8 mouse cellular contexts compared by ENCODE assay signal in genomic region chr11:20249296-20250110, GRCm38 (mm10). TPM values are rescaled to one million over a fixed set of nuclear protein-coding genes. Genes with fewer than 3 reads are reported as not detected.
DNase-seq lines count a peak whose midpoint lies in the region; ATAC-seq and TF ChIP-seq lines count a peak whose summit lies in the region.

TSS of gene Cep68 (minus strand) at chr11:20249429.

- peak; percentile 97 for DNase-seq in CH12.LX (ENCODE audit: extremely low read depth)
- peak; percentile 88 for DNase-seq in c-Kit-positive CD71-positive TER-119-negative erythroid progenitor cells, embryonic 14.5 days (ENCODE audit: low read depth)
- peak; percentile 95 for DNase-seq in forebrain, embryonic 11.5 days (ENCODE audit: low spot score)
- peak; percentile 97 to 98 for DNase-seq in kidney, postnatal 36 days
- peak; percentile 95 for DNase-seq in telencephalon, adult 2 months (ENCODE audit: low read depth, low spot score)

- peaks cover 18 to 46% of the 10 kb centered on the region in 2 experiments for H3K4me1 ChIP-seq in CH12.LX (ENCODE audit: control insufficient read depth in 1 of 2, insufficient read depth in 2 of 2)
- peaks cover 11% of the 10 kb centered on the region for H3K4me1 ChIP-seq in forebrain, embryonic 11.5 days (replicated peaks; ENCODE audit: control insufficient read depth, insufficient read depth, low read length)
- peaks cover 31% of the 10 kb centered on the region for H3K4me1 ChIP-seq in heart, embryonic 16.5 days (ENCODE audit: control insufficient read depth, insufficient read depth, low read length)
- H3K4me1 ChIP-seq in liver, embryonic 15.5 days (replicated peaks), result peaks cover 54% of the 10 kb centered on the region
- peaks cover 28% of the 10 kb centered on the region for H3K4me1 ChIP-seq in neural tube, embryonic 12.5 days

- in situ Hi-C loops in CH12.LX (cut with MboI; ENCODE audit: low pct_ligation_motif_present, low pct_unique_long_range_greater_than_20kb, low sequenced_read_pairs), result no loop called here

- peak within 1 kb of the TSS; percentile 74 to 96 (median 83) for H3K4me3 ChIP-seq in CH12.LX (replicated peaks in 1 of 3; ENCODE audit: low read depth in 2 of 3, low read length in 2 of 3, poor library complexity in 1 of 3)
- H3K4me3 ChIP-seq in forebrain, embryonic 11.5 days (ENCODE audit: low read depth, low read length), result peak within 1 kb of the TSS; percentile 90
- H3K4me3 ChIP-seq in heart, embryonic 16.5 days (ENCODE audit: low read length), result peak within 1 kb of the TSS; percentile 64
- peak within 1 kb of the TSS; percentile 82 for H3K4me3 ChIP-seq in liver, embryonic 15.5 days (replicated peaks)
- H3K4me3 ChIP-seq in neural tube, embryonic 12.5 days, result peak within 1 kb of the TSS; percentile 85

- peaks cover 10 to 26% of the 10 kb centered on the region in 2 experiments for H3K36me3 ChIP-seq in CH12.LX (replicated peaks in 1 of 2; ENCODE audit: control insufficient read depth in 1 of 2, insufficient read depth in 1 of 2, low read length in 1 of 2)
- no peaks in the 10 kb centered on the region for H3K36me3 ChIP-seq in forebrain, embryonic 11.5 days (ENCODE audit: control insufficient read depth, insufficient read depth, low read length)
- H3K36me3 ChIP-seq in heart, embryonic 16.5 days (ENCODE audit: control insufficient read depth, insufficient read depth), result no peaks in the 10 kb centered on the region
- H3K36me3 ChIP-seq in liver, embryonic 15.5 days (replicated peaks), result 0 out of 2 replicates have a peak, but pooled peaks cover 2% of the 10 kb centered on the region
- H3K36me3 ChIP-seq in neural tube, embryonic 12.5 days, result peaks cover 4% of the 10 kb centered on the region

- peak; percentile 99 for ATAC-seq in forebrain, embryonic 11.5 days (replicated peaks; ENCODE audit: low FRiP score)
- ATAC-seq in heart, embryonic 16.5 days (replicated peaks; ENCODE audit: extremely low read depth, insufficient read depth, low FRiP score), result peak; percentile 98
- ATAC-seq in liver, embryonic 15.5 days (ENCODE audit: insufficient read depth), result peak; percentile 98
- peak; percentile 99 for ATAC-seq in neural tube, embryonic 12.5 days (ENCODE audit: low FRiP score, low read depth)

- TF ChIP-seq EP300 in CH12.LX (IDR thresholded peaks at IDR 0.05; ENCODE audit: low read length), result no peak

- TF ChIP-seq CTCF in CH12.LX (conservative IDR thresholded peaks at IDR 0.05 in 1 of 2, IDR thresholded peaks at IDR 0.05 in 1 of 2; ENCODE audit: low read depth in 2 of 2, low read length in 2 of 2), result no peak

- TF ChIP-seq RAD21 in CH12.LX (IDR thresholded peaks at IDR 0.05; ENCODE audit: low read depth, low read length), result no peak

- dilution Hi-C loops in CH12.LX (cut with MboI; ENCODE audit: extremely low pct_ligation_motif_present, extremely low pct_unique_long_range_greater_than_20kb, low sequenced_read_pairs), result no loop called here

- WGBS in forebrain, embryonic 11.5 days, result under 1% methylated on average over 59 of the region's 59 CpGs
- under 1% methylated on average over 57 of the region's 59 CpGs for WGBS in heart, embryonic 16.5 days
- whole genome bisulfite sequencing in liver, embryonic 15.5 days (ENCODE audit: insufficient replicate concordance), result under 1% methylated on average over 59 of the region's 59 CpGs
- under 1% methylated on average over 58 of the region's 59 CpGs for WGBS in neural tube, embryonic 12.5 days

- H3K9me3 ChIP-seq in CH12.LX (replicated peaks; ENCODE audit: low read length), result peaks cover 2% of the 10 kb centered on the region
- H3K9me3 ChIP-seq in forebrain, embryonic 11.5 days (ENCODE audit: control insufficient read depth, low read length), result no peaks in the 10 kb centered on the region
- H3K9me3 ChIP-seq in heart, embryonic 16.5 days (replicated peaks; ENCODE audit: control insufficient read depth, low read length), result peaks cover 3% of the 10 kb centered on the region; the same call in 1 of the 2 replicates
- H3K9me3 ChIP-seq in liver, embryonic 15.5 days (replicated peaks), result no peaks in the 10 kb centered on the region
- H3K9me3 ChIP-seq in neural tube, embryonic 12.5 days, result no peaks in the 10 kb centered on the region

- peak within 1 kb of the TSS; percentile 68 for H3K27ac ChIP-seq in CH12.LX (ENCODE audit: insufficient read depth, low read depth)
- peak within 1 kb of the TSS; percentile 25; the same call in 1 of the 2 replicates for H3K27ac ChIP-seq in forebrain, embryonic 11.5 days (ENCODE audit: low read depth, low read length)
- peak within 1 kb of the TSS; percentile 79 for H3K27ac ChIP-seq in heart, embryonic 16.5 days (ENCODE audit: low read length)
- peak within 1 kb of the TSS; percentile 78 for H3K27ac ChIP-seq in liver, embryonic 15.5 days (replicated peaks)
- peak within 1 kb of the TSS; percentile 57 for H3K27ac ChIP-seq in neural tube, embryonic 12.5 days

- TF ChIP-seq POLR2A in CH12.LX (IDR thresholded peaks at IDR 0.05; ENCODE audit: low read depth, low read length), result peak; percentile 89

- H3K9ac ChIP-seq in CH12.LX (ENCODE audit: insufficient read depth, low read depth), result peak within 1 kb of the TSS; percentile 90
- H3K9ac ChIP-seq in forebrain, embryonic 11.5 days (ENCODE audit: low read length), result peak within 1 kb of the TSS; percentile 89
- H3K9ac ChIP-seq in heart, embryonic 16.5 days (ENCODE audit: low read length), result peak within 1 kb of the TSS; percentile 82
- H3K9ac ChIP-seq in liver, embryonic 15.5 days, result peak within 1 kb of the TSS; percentile 89
- peak within 1 kb of the TSS; percentile 95 for H3K9ac ChIP-seq in neural tube, embryonic 12.5 days

- peak within 1 kb of the TSS; percentile 80 for H3K4me2 ChIP-seq in CH12.LX (ENCODE audit: insufficient read depth, low read depth, poor library complexity, severe bottlenecking)
- H3K4me2 ChIP-seq in forebrain, embryonic 11.5 days (ENCODE audit: low read depth, low read length, severe bottlenecking), result peak within 1 kb of the TSS; percentile 64
- H3K4me2 ChIP-seq in heart, embryonic 16.5 days (ENCODE audit: low read depth, low read length), result peak within 1 kb of the TSS; percentile 95
- peak within 1 kb of the TSS; percentile 100 for H3K4me2 ChIP-seq in liver, embryonic 15.5 days
- peak within 1 kb of the TSS; percentile 85 for H3K4me2 ChIP-seq in neural tube, embryonic 12.5 days (replicated peaks)

- peaks cover 41% of the 10 kb centered on the region for H3K79me2 ChIP-seq in CH12.LX (replicated peaks; ENCODE audit: control insufficient read depth, extremely low read depth, insufficient read depth, poor library complexity, severe bottlenecking)

- H3K27me3 ChIP-seq in CH12.LX (replicated peaks), result no peaks in the 10 kb centered on the region
- H3K27me3 ChIP-seq in forebrain, embryonic 11.5 days (ENCODE audit: control insufficient read depth, insufficient read depth, low read length), result no peaks in the 10 kb centered on the region
- H3K27me3 ChIP-seq in heart, embryonic 16.5 days (ENCODE audit: control insufficient read depth, insufficient read depth, low read length), result no peaks in the 10 kb centered on the region
- 0 out of 2 replicates have a peak, but pooled peaks cover 3% of the 10 kb centered on the region for H3K27me3 ChIP-seq in liver, embryonic 15.5 days
- H3K27me3 ChIP-seq in neural tube, embryonic 12.5 days (replicated peaks), result no peaks in the 10 kb centered on the region

TF ChIP-seq in CH12.LX, 34 proteins besides CTCF, POLR2A, EP300 and RAD21 (continues in another document):
- TF ChIP-seq UBTF (IDR thresholded peaks at IDR 0.05; ENCODE audit: low read depth, low read length), result peak; percentile 68
- TF ChIP-seq MAX (IDR thresholded peaks at IDR 0.05; ENCODE audit: low read length), result peak; percentile 90
- peak; percentile 74 for TF ChIP-seq NELFE (IDR thresholded peaks at IDR 0.05; ENCODE audit: low read depth, low read length)
- TF ChIP-seq NRF1 (IDR thresholded peaks at IDR 0.05; ENCODE audit: low read depth, low read length), result peak; percentile 60
- TF ChIP-seq MEF2A (IDR thresholded peaks at IDR 0.05; ENCODE audit: borderline replicate concordance, low read depth, low read length), result no peak
- TF ChIP-seq ZNF384 (IDR thresholded peaks at IDR 0.05; ENCODE audit: low read depth, low read length), result 0 out of 2 replicates have a peak, but pooled peaks have one; percentile 13
- TF ChIP-seq SIN3A (IDR thresholded peaks at IDR 0.05; ENCODE audit: low read length), result peak; percentile 89
- no peak; the same call in 1 of the 2 replicates for TF ChIP-seq CHD1 (IDR thresholded peaks at IDR 0.05; ENCODE audit: low read depth, low read length)
- no peak for TF ChIP-seq USF1 (IDR thresholded peaks at IDR 0.05; ENCODE audit: low read depth, low read length)
- TF ChIP-seq KAT2A (IDR thresholded peaks at IDR 0.05; ENCODE audit: insufficient replicate concordance, low read length), result 0 out of 2 replicates have a peak, but pooled peaks have one; percentile 33
- TF ChIP-seq POLR2AphosphoS2 (IDR thresholded peaks at IDR 0.05; ENCODE audit: low read depth, low read length), result peak; percentile 57; the same call in 1 of the 2 replicates
- peak; percentile 27; the same call in 1 of the 2 replicates for TF ChIP-seq TBP (conservative IDR thresholded peaks at IDR 0.05; ENCODE audit: low read depth, low read length)
- TF ChIP-seq JUN (IDR thresholded peaks at IDR 0.05; ENCODE audit: insufficient read depth, low read depth, low read length), result no peak
- TF ChIP-seq HCFC1 (IDR thresholded peaks at IDR 0.05; ENCODE audit: low read depth, low read length), result peak; percentile 56
- TF ChIP-seq MXI1 (IDR thresholded peaks at IDR 0.05; ENCODE audit: low read depth, low read length), result peak; percentile 94
- TF ChIP-seq MAZ (IDR thresholded peaks at IDR 0.05; ENCODE audit: low read depth, low read length), result peak; percentile 81
- TF ChIP-seq TCF12 (IDR thresholded peaks at IDR 0.05; ENCODE audit: low read depth, low read length), result peak; percentile 77
- TF ChIP-seq E2F4 (IDR thresholded peaks at IDR 0.05; ENCODE audit: insufficient replicate concordance, low read depth, low read length), result 0 out of 2 replicates have a peak, but pooled peaks have one; percentile 14
- TF ChIP-seq BHLHE40 (IDR thresholded peaks at IDR 0.05; ENCODE audit: low read depth, low read length), result peak; percentile 76
- TF ChIP-seq MYC (IDR thresholded peaks at IDR 0.05; ENCODE audit: low read depth, low read length), result peak; percentile 50; the same call in 1 of the 2 replicates
- TF ChIP-seq ETS1 (conservative IDR thresholded peaks at IDR 0.05; ENCODE audit: low read depth, low read length), result no peak; the same call in 1 of the 2 replicates

RNA-seq across cellular contexts. Expression of gene Cep68, which starts in this region (rescaled TPM):
- total RNA-seq in CH12.LX (2012; rRNA removed) (28.7 and 30.7 TPM in 2 replicates), CH12.LX (2014; rRNA removed) (27.8 and 28.3 TPM in 2 replicates)
- polyA plus RNA-seq in CH12.LX (2012; ENCODE audit: insufficient read length, low read depth), result 27.7 and 31.6 TPM in 2 replicates
- polyA plus RNA-seq in forebrain, embryonic 11.5 days (2014; fragmentation: Nextera tagmentation; extraction: Ambion mirVana), result 41.0 and 41.1 TPM in 2 replicates
- polyA plus RNA-seq in heart, embryonic 16.5 days (2015; fragmentation: Nextera tagmentation; extraction: Ambion mirVana), result 30.7 and 31.8 TPM in 2 replicates
- polyA plus RNA-seq in liver, embryonic 15.5 days (2015; fragmentation: Nextera tagmentation; extraction: Ambion mirVana), result 7.0 and 7.1 TPM in 2 replicates
- polyA plus RNA-seq in neural tube, embryonic 12.5 days (2016; fragmentation: Nextera tagmentation; extraction: Ambion mirVana), result 31.5 and 34.1 TPM in 2 replicates

Comparison
In these comparisons a context has a peak if more than half of its experiments do, and no peak if none do; other contexts are left out.
1. Peak in every context shown above with its lines: DNase-seq, ATAC-seq, H3K4me3 ChIP-seq and H3K27ac ChIP-seq.
2. H3K27ac ChIP-seq: peak in every context shown above with its lines; median percentile 79 in heart, embryonic 16.5 days; 78 in liver, embryonic 15.5 days; 68 in CH12.LX; 57 in neural tube, embryonic 12.5 days; 25 in forebrain, embryonic 11.5 days.